Mouse (Mus musculus) left cerebral cortex, postnatal 36 days (tissue): Measurements from ENCODE around the gene Abcf3. TPM values are rescaled to one million over a fixed set of nuclear protein-coding genes. Genes with fewer than 3 reads are reported as not detected.

Experiments
- DNase-seq, 2 experiments: peaks; one replicate each; pipeline ENCODE4 v3.0.0; 2021 to 2022; ENCODE audit warnings: low spot score in 2 of 2, mixed read lengths in 1 of 2
- intact Hi-C: fragments of 180-260 bp; cut with DNase I; formaldehyde crosslinking; loops from one replicate; pipeline ENCODE4 v1.15.1; 2025
- microRNA-seq: library from miRNA; unstranded; fragments of <30 nt; microRNA quantifications from one replicate; pipeline ENCODE4 v1.2.0, GENCODE M21; 2022
- total RNA-seq, 2 experiments: library from RNA; stranded (reverse); gene quantifications; 2 replicates each; pipeline ENCODE4 v1.2.3; 2021

Gene Abcf3
- total RNA-seq, 2 experiments from 2014 or later: 88.3 to 102 TPM

DNA sequence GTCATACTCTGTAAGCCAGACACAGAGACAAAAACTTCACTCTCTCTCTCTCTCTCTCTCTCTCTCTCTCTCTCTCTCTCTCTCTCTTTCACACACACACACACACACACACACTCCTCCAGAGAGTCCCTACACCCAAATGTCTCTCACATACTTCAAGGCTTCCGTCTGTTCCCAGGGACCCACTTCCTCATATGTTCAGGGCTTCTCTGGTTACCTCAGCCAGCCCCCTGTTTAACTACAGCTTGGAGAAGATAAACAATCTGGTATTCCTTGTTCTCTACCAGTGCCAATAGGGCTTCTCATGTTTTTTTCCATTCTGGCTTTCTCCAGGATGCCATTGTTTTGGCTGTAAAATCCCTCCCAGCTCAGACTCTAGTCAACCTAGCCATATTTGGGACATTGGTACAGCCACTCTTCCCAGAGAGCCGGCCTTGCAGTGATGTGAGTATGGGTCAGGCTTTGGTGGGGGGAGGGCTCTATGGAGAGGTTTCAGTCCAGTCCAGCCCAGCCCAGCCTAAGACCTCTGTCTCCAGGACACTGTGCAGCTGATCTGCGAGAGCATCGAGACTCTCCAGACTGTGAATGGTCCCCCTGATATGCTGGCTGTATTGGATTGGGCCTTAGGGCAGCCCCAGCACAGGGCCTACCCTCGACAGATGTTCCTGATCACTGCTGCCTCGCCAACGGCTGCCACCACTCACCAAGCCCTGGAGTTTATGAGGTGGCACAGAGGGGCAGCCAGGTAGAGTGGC lies 48.5 kb downstream of the Abcf3 start:
- intact Hi-C loops: no loop called here

DNA sequence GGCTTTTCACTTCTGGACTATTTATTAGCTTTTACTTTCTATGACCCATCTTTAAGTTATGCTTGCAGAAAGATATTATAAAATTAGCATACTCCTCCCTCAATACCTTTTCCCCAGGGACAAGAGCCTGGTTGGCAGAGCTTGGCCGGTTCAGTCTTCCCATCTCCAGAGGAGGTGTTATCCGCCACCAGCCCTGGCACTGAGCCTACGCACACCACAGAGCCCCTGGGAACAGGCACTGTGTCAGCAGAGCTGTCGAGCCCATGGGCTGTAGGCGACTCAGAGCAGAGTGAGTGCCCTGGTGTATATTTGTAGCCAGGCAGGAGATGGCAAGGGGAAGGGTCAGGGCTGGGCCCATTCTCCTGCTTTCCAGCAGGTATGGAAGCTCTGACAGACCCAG lies 52.1 kb downstream of the Abcf3 start:
- intact Hi-C loops: no loop called here
- peak in 1 of 2 experiments; percentile 8 for DNase-seq

More for the DNA sequence above, 48.5 kb downstream of the Abcf3 start:
- DNase-seq: no peak

DNA sequence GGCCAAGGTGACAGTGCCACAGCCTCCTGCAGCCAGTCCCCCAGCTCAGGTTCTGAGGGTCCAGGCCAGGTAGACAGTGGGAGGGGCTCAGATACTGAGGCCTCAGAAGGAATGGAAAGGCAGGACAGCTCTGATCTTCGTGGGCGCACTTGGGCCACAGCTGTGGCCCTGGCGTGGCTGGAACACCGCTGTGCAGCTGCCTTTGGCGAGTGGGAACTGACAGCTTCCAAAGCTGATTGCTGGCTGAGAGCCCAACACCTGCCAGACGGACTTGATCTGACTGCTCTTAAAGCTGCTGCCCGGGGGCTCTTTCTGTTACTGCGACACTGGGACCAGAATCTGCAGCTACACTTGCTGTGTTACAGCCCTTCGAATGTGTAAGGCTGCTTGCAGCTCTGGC lies 56.3 kb downstream of the Abcf3 start:
- intact Hi-C loops: no loop called here
- DNase-seq: no peak

DNA sequence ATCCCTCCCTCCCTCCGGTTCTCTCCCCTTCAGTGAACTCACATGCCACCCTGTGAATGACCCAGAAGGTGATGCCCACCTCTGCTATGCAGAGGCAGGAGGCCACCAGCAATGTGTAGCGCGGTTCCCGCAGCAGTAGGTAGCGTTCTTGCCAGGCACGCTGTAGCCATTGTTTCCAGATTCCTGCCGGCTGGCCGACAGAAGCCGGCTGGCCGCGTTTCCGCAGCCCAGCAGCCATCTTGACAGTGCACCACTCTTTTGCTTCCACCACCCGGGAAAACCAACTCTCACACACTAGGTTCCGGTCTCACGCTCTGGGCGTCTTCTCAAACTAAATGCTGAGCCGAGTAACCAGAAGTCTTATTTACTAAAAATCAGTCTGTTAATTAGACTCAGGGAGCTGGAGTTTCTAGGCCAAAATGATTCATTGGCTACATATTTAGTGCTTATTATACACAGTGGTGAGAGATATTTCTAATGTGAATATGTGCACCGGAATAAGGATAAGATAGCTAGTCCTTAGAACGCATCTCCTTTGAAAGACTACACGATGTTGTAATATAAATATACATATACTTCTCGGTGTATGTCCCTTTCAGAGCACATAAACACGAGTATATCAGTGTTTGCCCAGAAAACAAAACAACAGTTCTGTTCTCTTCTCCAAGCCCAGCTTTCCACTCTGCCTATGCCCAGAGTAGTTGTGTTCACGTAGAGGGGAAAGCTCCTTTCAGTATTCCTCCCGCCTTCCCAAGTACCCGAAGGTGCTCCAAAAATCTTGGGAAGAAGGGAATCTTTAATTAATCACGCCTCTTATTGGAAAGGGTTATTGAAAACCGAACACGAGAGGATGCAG lies 62.4 kb downstream of the Abcf3 start:
- peak; percentile 77 to 79 for DNase-seq
- intact Hi-C loops: loop anchor here (1.0 kb wide), 1 partner anchor 20 kb away; no protein-coding TSS in a partner anchor

Small RNA genes within 50 kb of the gene (microRNA-seq; reads per million reads assigned to microRNA genes)
- 436 reads per million, percentile 70 among the genes with 10 or more reads in this experiment for gene Mir1224

Other genes starting within 250 kb of the Abcf3 start
- gene Parl, start 246.2 kb upstream of the Abcf3 start, total RNA-seq: 10 to 100 TPM; 43.9 to 54.0 TPM
- not detected for gene Cyp2ab1, start 223.2 kb upstream of the Abcf3 start, total RNA-seq
- gene Abcc5, start 122.2 kb upstream of the Abcf3 start, total RNA-seq: 100 to 1,000 TPM; 167 to 264 TPM
- gene Eif2b5, start 49.8 kb upstream of the Abcf3 start, total RNA-seq: 10 to 100 TPM; 56.4 to 66.8 TPM
- 10 to 100 TPM; 63.5 to 75.7 TPM for gene Dvl3, start 31.6 kb upstream of the Abcf3 start, total RNA-seq
- 100 to 1,000 TPM; 792 to 907 TPM for gene Ap2m1, start 13.1 kb upstream of the Abcf3 start, total RNA-seq
- gene Vwa5b2, start 40.9 kb downstream of the Abcf3 start, total RNA-seq: 10 to 100 TPM; 43.0 to 63.7 TPM
- 1 to 10 TPM; 1.4 to 2.0 TPM for gene Eef1akmt4, start 63.0 kb downstream of the Abcf3 start, total RNA-seq
- not detected for gene Gm49333, start 63.0 kb downstream of the Abcf3 start, total RNA-seq
- gene Alg3, start 63.2 kb downstream of the Abcf3 start, total RNA-seq: 10 to 100 TPM; 14.5 to 14.6 TPM
- gene Camk2n2, start 72.7 kb downstream of the Abcf3 start, total RNA-seq: 100 to 1,000 TPM; 166 to 199 TPM
- 10 to 100 TPM; 19.4 to 28.5 TPM for gene Ece2, start 81.3 kb downstream of the Abcf3 start, total RNA-seq
- gene Psmd2, start 103.1 kb downstream of the Abcf3 start, total RNA-seq: 100 to 1,000 TPM; 214 to 240 TPM
- gene Eif4g1, start 119.7 kb downstream of the Abcf3 start, total RNA-seq: 100 to 1,000 TPM; 281 to 286 TPM
- gene Fam131a, start 144.7 kb downstream of the Abcf3 start, total RNA-seq: 100 to 1,000 TPM; 303 to 372 TPM
- gene Polr2h, start 169.1 kb downstream of the Abcf3 start, total RNA-seq: 10 to 100 TPM; 21.7 to 25.5 TPM
- gene Clcn2, start 169.2 kb downstream of the Abcf3 start, total RNA-seq: 10 to 100 TPM; 59.1 to 72.2 TPM
- 10 to 100 TPM; 33.6 to 46.4 TPM for gene Chrd, start 184.6 kb downstream of the Abcf3 start, total RNA-seq
- 1 to 10 TPM; 2.9 to 7.8 TPM for gene Thpo, start 185.9 kb downstream of the Abcf3 start, total RNA-seq